Mouse (Mus musculus): ENCODE results near the gene Cntf.
A peak's percentile ranks its signal among the peaks of the same experiment; 100 is the strongest.

- TF ChIP-seq CTCF (IDR thresholded peaks at IDR 0.05; ENCODE audit: low read depth) (peak; percentile 95), EP300 (IDR thresholded peaks at IDR 0.05; ENCODE audit: low read depth) (peak; percentile 35; the same call in 1 of the 2 replicates)
These were observed 28.9 kb upstream of the Cntf start for GRCm38 (mm10) chr19:12794056-12795044.

All from liver, postnatal 0 days (tissue).